Mouse (Mus musculus): ENCODE measurements around the gene Trf. TPM values are rescaled to one million over a fixed set of nuclear protein-coding genes. Genes with fewer than 3 reads are reported as not detected.
"Not testable (repeated sequence)": the region's sequence is repeated elsewhere in the genome, so short reads cannot be mapped to it uniquely, and the experiment has no call there.

The Trf gene
- polyA plus RNA-seq, 1 experiment, result 19.6 TPM

GRCm38 (mm10) chr9:103180807-103181565 is 49.3 kb downstream of the Trf start:
- 5% methylated on average over 20 of the region's 20 CpGs for WGBS
- Histone ChIP-seq H3K36me3 (ENCODE audit: control insufficient read depth, insufficient read depth, low read length) (no peaks in the 10 kb centered on the region), H3K4me1 (ENCODE audit: control insufficient read depth, insufficient read depth, insufficient read length, low read length) (no peaks in the 10 kb centered on the region; the same call in 1 of the 2 replicates), H3K27me3 (ENCODE audit: control insufficient read depth, insufficient read depth, low read length) (no peaks in the 10 kb centered on the region), H3K4me3 (ENCODE audit: low read depth, low read length) (peak overlapping the region; percentile 55), H3K27ac (ENCODE audit: insufficient read depth, low read depth, low read length) (no peak overlapping the region)
- 0 out of 2 replicates have a peak, but pooled peaks have one; percentile 30 for TF ChIP-seq POLR2A (IDR thresholded peaks at IDR 0.05; ENCODE audit: low read depth, low read length)
- no peak for TF ChIP-seq CTCF (IDR thresholded peaks at IDR 0.05; ENCODE audit: extremely low read depth, insufficient read length, insufficient replicate concordance, low read depth, low read length)

- no peaks in the 10 kb centered on the region; the same call in 1 of the 2 replicates for H3K4me1 ChIP-seq (ENCODE audit: control insufficient read depth, insufficient read depth, insufficient read length, low read length)
- 24% methylated on average over 3 of the region's 3 CpGs for WGBS
- H3K4me3 ChIP-seq (ENCODE audit: low read depth, low read length), result no peak overlapping the region
- no peaks in the 10 kb centered on the region for H3K27me3 ChIP-seq (ENCODE audit: control insufficient read depth, insufficient read depth, low read length)
- TF ChIP-seq POLR2A (IDR thresholded peaks at IDR 0.05; ENCODE audit: low read depth, low read length) (no peak), CTCF (IDR thresholded peaks at IDR 0.05; ENCODE audit: extremely low read depth, insufficient read length, insufficient replicate concordance, low read depth, low read length) (no peak)
- H3K36me3 ChIP-seq (ENCODE audit: control insufficient read depth, insufficient read depth, low read length), result no peaks in the 10 kb centered on the region
- no peak overlapping the region for H3K27ac ChIP-seq (ENCODE audit: insufficient read depth, low read depth, low read length)
These were observed 49.9 kb downstream of the Trf start for GRCm38 (mm10) chr9:103180303-103180702.

- Histone ChIP-seq H3K27ac (ENCODE audit: insufficient read depth, low read depth, low read length) (no peak overlapping the region), H3K4me3 (ENCODE audit: low read depth, low read length) (no peak overlapping the region), H3K4me1 (ENCODE audit: control insufficient read depth, insufficient read depth, insufficient read length, low read length) (peaks cover 2% of the 10 kb centered on the region; the same call in 1 of the 2 replicates), H3K27me3 (ENCODE audit: control insufficient read depth, insufficient read depth, low read length) (no peaks in the 10 kb centered on the region), H3K36me3 (ENCODE audit: control insufficient read depth, insufficient read depth, low read length) (no peaks in the 10 kb centered on the region)
- WGBS, result 98% methylated on average over 7 of the region's 7 CpGs
- TF ChIP-seq CTCF (IDR thresholded peaks at IDR 0.05; ENCODE audit: extremely low read depth, insufficient read length, insufficient replicate concordance, low read depth, low read length), result no peak
- no peak for TF ChIP-seq POLR2A (IDR thresholded peaks at IDR 0.05; ENCODE audit: low read depth, low read length)
These were observed 54.6 kb downstream of the Trf start for GRCm38 (mm10) chr9:103175692-103176091.

DNA sequence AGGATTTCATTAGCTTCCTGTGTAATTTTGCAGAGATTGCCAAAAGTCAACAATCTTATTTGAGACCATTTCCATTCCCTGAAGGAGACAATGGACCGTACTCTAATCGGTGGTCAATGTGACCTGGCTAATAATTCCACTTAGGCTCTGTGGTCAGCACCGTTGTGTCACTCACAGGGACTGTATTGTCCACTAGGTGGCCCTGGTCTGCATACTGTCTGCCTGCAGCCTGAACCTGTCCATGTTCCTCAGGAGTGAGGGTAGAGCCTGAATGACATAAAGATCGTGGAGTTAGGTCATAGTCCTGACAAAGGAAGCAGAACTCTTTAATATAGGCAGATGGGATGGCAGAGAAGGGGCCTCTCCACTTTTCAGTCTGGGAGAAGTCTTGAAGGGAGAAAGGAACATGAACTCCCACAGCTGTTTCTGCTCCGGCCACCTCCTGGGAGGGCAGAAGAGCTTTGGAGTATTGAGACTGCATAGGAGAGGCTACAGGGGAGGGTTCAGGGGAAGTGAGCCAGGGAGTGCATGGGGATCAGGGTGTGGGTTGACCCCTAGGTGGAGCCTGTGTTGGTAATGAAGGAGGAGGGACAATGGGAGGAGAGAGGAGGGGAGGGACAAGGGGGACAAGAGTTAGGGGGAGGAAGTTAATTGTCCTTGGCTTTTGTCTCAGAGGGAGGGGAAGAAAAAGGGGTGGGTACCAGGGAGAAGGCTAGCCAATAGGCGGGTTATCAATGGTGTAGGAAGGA is 55.3 kb downstream of the Trf start:
- H3K4me3 ChIP-seq (ENCODE audit: low read depth, low read length), result no peak overlapping the region
- peaks cover 2% of the 10 kb centered on the region; the same call in 1 of the 2 replicates for H3K4me1 ChIP-seq (ENCODE audit: control insufficient read depth, insufficient read depth, insufficient read length, low read length)
- no peak overlapping the region for H3K27ac ChIP-seq (ENCODE audit: insufficient read depth, low read depth, low read length)
- H3K36me3 ChIP-seq (ENCODE audit: control insufficient read depth, insufficient read depth, low read length), result no peaks in the 10 kb centered on the region
- H3K27me3 ChIP-seq (ENCODE audit: control insufficient read depth, insufficient read depth, low read length), result no peaks in the 10 kb centered on the region
- 44% methylated on average over 6 of the region's 6 CpGs for WGBS
- TF ChIP-seq CTCF (IDR thresholded peaks at IDR 0.05; ENCODE audit: extremely low read depth, insufficient read length, insufficient replicate concordance, low read depth, low read length) (peak; percentile 32; the same call in 1 of the 2 replicates), POLR2A (IDR thresholded peaks at IDR 0.05; ENCODE audit: low read depth, low read length) (no peak)

- TF ChIP-seq CTCF (IDR thresholded peaks at IDR 0.05; ENCODE audit: extremely low read depth, insufficient read length, insufficient replicate concordance, low read depth, low read length) (no peak), POLR2A (IDR thresholded peaks at IDR 0.05; ENCODE audit: low read depth, low read length) (no peak)
- Histone ChIP-seq H3K36me3 (ENCODE audit: control insufficient read depth, insufficient read depth, low read length) (no peaks in the 10 kb centered on the region), H3K4me3 (ENCODE audit: low read depth, low read length) (no peak overlapping the region), H3K27ac (ENCODE audit: insufficient read depth, low read depth, low read length) (no peak overlapping the region), H3K4me1 (ENCODE audit: control insufficient read depth, insufficient read depth, insufficient read length, low read length) (peaks cover 2% of the 10 kb centered on the region; the same call in 1 of the 2 replicates), H3K27me3 (ENCODE audit: control insufficient read depth, insufficient read depth, low read length) (no peaks in the 10 kb centered on the region)
- WGBS, result 79% methylated on average over 7 of the region's 7 CpGs
These were observed 61.5 kb downstream of the Trf start for GRCm38 (mm10) chr9:103168771-103169170.

GRCm38 (mm10) chr9:103168046-103168445 is 62.2 kb downstream of the Trf start:
- H3K4me1 ChIP-seq (ENCODE audit: control insufficient read depth, insufficient read depth, insufficient read length, low read length), result peaks cover 2% of the 10 kb centered on the region; the same call in 1 of the 2 replicates
- TF ChIP-seq CTCF (IDR thresholded peaks at IDR 0.05; ENCODE audit: extremely low read depth, insufficient read length, insufficient replicate concordance, low read depth, low read length) (no peak), POLR2A (IDR thresholded peaks at IDR 0.05; ENCODE audit: low read depth, low read length) (no peak)
- H3K27me3 ChIP-seq (ENCODE audit: control insufficient read depth, insufficient read depth, low read length), result no peaks in the 10 kb centered on the region
- H3K36me3 ChIP-seq (ENCODE audit: control insufficient read depth, insufficient read depth, low read length), result no peaks in the 10 kb centered on the region
- no peak overlapping the region for H3K4me3 ChIP-seq (ENCODE audit: low read depth, low read length)
- no peak overlapping the region for H3K27ac ChIP-seq (ENCODE audit: insufficient read depth, low read depth, low read length)
- WGBS, result 40% methylated on average over 6 of the region's 6 CpGs

DNA sequence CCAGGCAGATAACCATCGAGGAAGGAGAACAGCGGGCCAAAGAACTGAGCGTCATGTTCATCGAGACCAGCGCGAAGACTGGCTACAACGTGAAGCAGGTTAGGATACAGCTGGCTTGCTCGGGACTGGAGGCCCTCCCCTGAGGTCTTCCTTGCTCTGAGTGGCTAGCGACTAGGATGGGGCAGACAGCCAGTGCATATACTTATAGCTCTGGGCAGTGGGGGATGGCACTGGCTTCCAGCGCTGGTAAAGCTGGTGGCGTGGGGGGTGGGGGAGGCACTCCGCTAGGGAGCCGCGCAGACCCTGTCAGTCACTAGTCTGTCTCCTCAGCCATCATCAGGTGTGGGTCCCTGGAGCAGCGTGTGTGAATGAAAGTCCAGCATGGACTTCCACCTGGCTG is 66.4 kb downstream of the Trf start:
- H3K4me3 ChIP-seq (ENCODE audit: low read depth, low read length), result no peak overlapping the region
- TF ChIP-seq POLR2A (IDR thresholded peaks at IDR 0.05; ENCODE audit: low read depth, low read length), result no peak
- TF ChIP-seq CTCF (IDR thresholded peaks at IDR 0.05; ENCODE audit: extremely low read depth, insufficient read length, insufficient replicate concordance, low read depth, low read length), result no peak
- no peaks in the 10 kb centered on the region for H3K27me3 ChIP-seq (ENCODE audit: control insufficient read depth, insufficient read depth, low read length)
- H3K36me3 ChIP-seq (ENCODE audit: control insufficient read depth, insufficient read depth, low read length), result no peaks in the 10 kb centered on the region
- H3K27ac ChIP-seq (ENCODE audit: insufficient read depth, low read depth, low read length), result no peak overlapping the region
- WGBS, result 79% methylated on average over 15 of the region's 15 CpGs
- no peaks in the 10 kb centered on the region for H3K4me1 ChIP-seq (ENCODE audit: control insufficient read depth, insufficient read depth, insufficient read length, low read length)

DNA sequence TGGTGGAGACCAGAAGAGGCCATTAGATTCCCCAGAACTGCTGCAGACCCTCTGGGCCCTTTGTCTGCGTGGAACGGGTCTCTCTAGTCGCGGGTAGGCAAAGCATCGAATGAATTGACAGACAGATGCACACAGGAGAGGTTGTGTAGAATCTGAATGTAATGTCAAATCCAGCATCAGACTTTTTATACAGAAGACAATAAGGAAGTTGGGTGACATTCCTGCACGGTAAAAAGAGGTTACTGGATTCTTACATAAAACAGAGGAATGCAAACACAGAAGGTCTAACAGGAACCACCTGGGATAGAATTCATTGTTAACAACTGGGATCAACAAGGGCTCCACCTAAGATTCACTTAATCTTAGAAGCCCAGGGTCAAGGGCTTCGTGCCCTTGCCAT is 75.1 kb downstream of the Trf start:
- H3K4me1 ChIP-seq (ENCODE audit: control insufficient read depth, insufficient read depth, insufficient read length, low read length); H3K36me3 ChIP-seq (ENCODE audit: control insufficient read depth, insufficient read depth, low read length); H3K4me3 ChIP-seq (ENCODE audit: low read depth, low read length); H3K27ac ChIP-seq (ENCODE audit: insufficient read depth, low read depth, low read length); H3K27me3 ChIP-seq (ENCODE audit: control insufficient read depth, insufficient read depth, low read length): not testable (repeated sequence)
- WGBS, result 80% methylated on average over 7 of the region's 7 CpGs

All from small intestine, adult 2 months (tissue).